Mouse (Mus musculus) embryonic facial prominence, embryonic 12.5 days (tissue): ENCODE results near the gene Kpna3. TPM values are rescaled to one million over a fixed set of nuclear protein-coding genes. Genes with fewer than 3 reads are reported as not detected.
"Not testable (repeated sequence)": the region's sequence is repeated elsewhere in the genome, so short reads cannot be mapped to it uniquely, and the experiment has no call there.

Experiments used
- ATAC-seq: fragments of 200-750 bp; cut with Nextera tagmentation; 2 replicates; pipeline ENCODE4 v1.8.0; 2017; ENCODE audit not compliant: insufficient number of reproducible peaks, insufficient read depth, low FRiP score, low TSS enrichment
- H3K27ac ChIP-seq: fragments of 300-500 bp; sonication (generic); 2 replicates; pipeline ENCODE4 v1.5.1; 2016; ENCODE audit warnings: mild to moderate bottlenecking
- H3K27me3 ChIP-seq: fragments of 300-500 bp; sonication (generic); 2 replicates; pipeline ENCODE4 v1.6.1; 2016; ENCODE audit warnings: mild to moderate bottlenecking, moderate library complexity
- H3K36me3 ChIP-seq: fragments of 300-500 bp; sonication (generic); 2 replicates; pipeline ENCODE4 v1.6.1; 2016; ENCODE audit warnings: mild to moderate bottlenecking
- H3K4me1 ChIP-seq: fragments of 300-500 bp; sonication (generic); 2 replicates; pipeline ENCODE4 v1.6.1; 2016
- H3K4me2 ChIP-seq: fragments of 300-500 bp; sonication (generic); replicated peaks from 2 replicates; pipeline ENCODE4 v1.6.1; 2016; ENCODE audit warnings: mild to moderate bottlenecking, moderate library complexity
- H3K4me3 ChIP-seq: fragments of 300-500 bp; sonication (generic); 2 replicates; pipeline ENCODE4 v1.5.1; 2016; ENCODE audit warnings: mild to moderate bottlenecking
- H3K9ac ChIP-seq: fragments of 300-500 bp; sonication (generic); 2 replicates; pipeline ENCODE4 v1.6.1; 2016; ENCODE audit warnings: mild to moderate bottlenecking, moderate library complexity
- H3K9me3 ChIP-seq: fragments of 300-500 bp; sonication (generic); 2 replicates; pipeline ENCODE4 v1.6.1; 2016; ENCODE audit warnings: mild to moderate bottlenecking, moderate library complexity
- WGBS: fragments of 180-500 bp; shearing (Covaris S2); methylation state at CpG from one replicate; pipeline ENCODE4 v1.1.7; 2016; 5-methylcytosine and 5-hydroxymethylcytosine counted together
- polyA plus RNA-seq: library from polyadenylated mRNA; unstranded; fragments of >200 nt; fragmentation: Nextera tagmentation; extraction: Ambion mirVana; gene quantifications from 2 replicates; pipeline ENCODE4 v1.2.1, GENCODE M21; 2016

Kpna3 gene
- polyA plus RNA-seq, 1 experiment from 2014 or later = 71.7 TPM

- not testable (repeated sequence) for H3K27ac ChIP-seq, H3K9me3 ChIP-seq, H3K27me3 ChIP-seq, H3K9ac ChIP-seq, H3K4me3 ChIP-seq, H3K4me1 ChIP-seq, H3K4me2 ChIP-seq, H3K36me3 ChIP-seq, ATAC-seq
- WGBS = 24% methylated on average over 5 of the region's 8 CpGs
Observed at GRCm38 (mm10) chr14:61427095-61427494, 12.6 kb downstream of the Kpna3 start.

DNA sequence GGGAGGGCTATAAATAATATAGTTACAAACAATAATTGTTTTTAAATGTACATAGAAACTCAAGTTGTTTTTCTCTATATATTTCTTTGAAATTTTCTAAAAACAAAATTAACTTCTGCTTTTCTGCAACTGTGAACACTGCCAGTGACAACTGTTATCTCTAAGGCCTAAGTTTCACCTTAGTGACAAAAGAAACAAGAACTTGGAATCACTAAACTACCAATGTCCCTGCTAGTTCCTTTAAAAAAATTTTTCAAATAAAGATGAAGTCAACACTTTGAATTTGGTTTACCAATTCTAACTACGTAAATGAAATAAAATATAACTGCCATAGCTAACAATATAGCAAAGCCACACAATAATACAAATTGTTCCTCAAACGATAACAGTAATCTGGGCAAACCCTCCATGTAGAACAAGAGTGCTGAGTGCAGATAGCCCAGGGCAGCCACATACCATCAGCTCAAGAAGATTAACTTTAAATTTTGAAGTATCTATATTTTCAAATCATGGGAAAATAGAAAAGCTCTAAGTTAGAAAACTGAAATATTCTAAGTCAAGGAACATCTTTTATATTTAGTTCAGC, 14.5 kb downstream of the Kpna3 start:
- Histone ChIP-seq H3K27me3 (no peaks in the 10 kb centered on the region), H3K27ac (no peak overlapping the region), H3K4me2 (no peak overlapping the region), H3K4me1 (0 out of 2 replicates have a peak, but pooled peaks cover 4% of the 10 kb centered on the region), H3K36me3 (no peaks in the 10 kb centered on the region), H3K4me3 (no peak overlapping the region), H3K9ac (no peak overlapping the region), H3K9me3 (no peaks in the 10 kb centered on the region)
- 93% methylated on average over 2 of the region's 2 CpGs for WGBS
- no peak for ATAC-seq

- 77% methylated on average over 4 of the region's 4 CpGs for WGBS
- no peak overlapping the region for H3K27ac ChIP-seq
- H3K4me3 ChIP-seq = no peak overlapping the region
- H3K4me2 ChIP-seq = no peak overlapping the region
- H3K27me3 ChIP-seq = no peaks in the 10 kb centered on the region
- peaks cover 9% of the 10 kb centered on the region; the same call in 1 of the 2 replicates for H3K4me1 ChIP-seq
- ATAC-seq = no peak
- H3K9ac ChIP-seq = no peak overlapping the region
- no peaks in the 10 kb centered on the region for H3K36me3 ChIP-seq
- no peaks in the 10 kb centered on the region for H3K9me3 ChIP-seq
Observed at GRCm38 (mm10) chr14:61415719-61416118, 24.0 kb downstream of the Kpna3 start.

DNA sequence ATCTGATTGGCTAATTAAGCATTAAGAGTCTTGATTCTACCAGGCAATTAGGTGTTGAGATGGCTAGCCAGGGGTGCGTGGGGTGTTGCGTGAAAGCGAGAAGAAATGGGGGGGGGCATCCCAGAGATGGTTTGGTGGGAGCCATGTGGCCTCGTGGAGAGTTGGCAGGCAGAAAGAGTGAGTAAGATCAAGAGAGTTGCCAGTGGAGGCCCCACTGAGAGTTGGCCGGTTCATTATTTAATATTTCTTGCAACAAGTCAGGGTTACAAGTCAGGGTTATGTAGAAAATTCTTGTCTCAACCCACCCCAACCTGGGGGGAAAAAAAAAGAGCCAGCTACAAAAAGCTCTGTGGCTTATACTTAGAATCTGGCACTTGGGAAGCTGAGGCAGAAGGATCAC, 24.4 kb downstream of the Kpna3 start:
- no peaks in the 10 kb centered on the region for H3K36me3 ChIP-seq
- H3K27ac ChIP-seq = no peak overlapping the region
- H3K4me2 ChIP-seq = no peak overlapping the region
- H3K4me3 ChIP-seq = no peak overlapping the region
- no peak overlapping the region for H3K9ac ChIP-seq
- WGBS = 76% methylated on average over 5 of the region's 5 CpGs
- H3K4me1 ChIP-seq = peaks cover 9% of the 10 kb centered on the region; the same call in 1 of the 2 replicates
- no peak for ATAC-seq
- H3K27me3 ChIP-seq = no peaks in the 10 kb centered on the region
- no peaks in the 10 kb centered on the region for H3K9me3 ChIP-seq

DNA sequence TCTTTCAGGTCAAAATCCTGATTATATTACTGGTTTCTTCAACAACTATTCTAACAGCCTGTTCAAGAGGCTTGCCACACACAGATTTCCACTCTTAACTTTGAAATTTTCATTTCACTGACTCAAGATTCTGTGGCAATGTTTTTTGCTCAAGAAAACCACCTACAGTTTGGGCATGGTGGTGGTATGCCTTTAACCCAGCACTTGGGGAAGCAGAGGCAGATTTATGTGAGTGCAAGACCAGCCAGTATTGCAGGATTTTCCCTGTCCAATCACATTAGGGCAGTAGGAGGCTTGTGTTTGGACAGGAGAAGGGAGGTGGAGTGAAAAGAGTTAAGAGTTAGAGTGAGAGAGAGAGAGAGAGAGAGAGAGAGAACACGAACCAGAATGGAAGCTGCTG, 24.9 kb downstream of the Kpna3 start:
- Histone ChIP-seq H3K4me3 (no peak overlapping the region), H3K27ac (no peak overlapping the region), H3K4me2 (no peak overlapping the region), H3K36me3 (no peaks in the 10 kb centered on the region), H3K27me3 (no peaks in the 10 kb centered on the region), H3K9ac (no peak overlapping the region), H3K4me1 (peaks cover 12% of the 10 kb centered on the region; the same call in 1 of the 2 replicates), H3K9me3 (no peaks in the 10 kb centered on the region)
- WGBS = 39% methylated on average over 1 of the region's 1 CpGs
- no peak for ATAC-seq

GRCm38 (mm10) chr14:61414199-61414598, 25.5 kb downstream of the Kpna3 start:
- H3K9ac ChIP-seq = no peak overlapping the region
- H3K27ac ChIP-seq = no peak overlapping the region

GRCm38 (mm10) chr14:61413686-61414085, 26.0 kb downstream of the Kpna3 start:
- no peak overlapping the region for H3K9ac ChIP-seq
- 72% methylated on average over 3 of the region's 3 CpGs for WGBS
- peaks cover 18% of the 10 kb centered on the region; the same call in 1 of the 2 replicates for H3K4me1 ChIP-seq
- H3K36me3 ChIP-seq = no peaks in the 10 kb centered on the region
- no peak overlapping the region for H3K27ac ChIP-seq
- no peak overlapping the region for H3K4me2 ChIP-seq
- no peak overlapping the region for H3K4me3 ChIP-seq
- H3K27me3 ChIP-seq = no peaks in the 10 kb centered on the region
- H3K9me3 ChIP-seq = no peaks in the 10 kb centered on the region
- no peak for ATAC-seq

More at GRCm38 (mm10) chr14:61414199-61414598, 25.5 kb downstream of the Kpna3 start:
- no peak overlapping the region for H3K4me3 ChIP-seq
- no peak overlapping the region for H3K4me2 ChIP-seq
- WGBS = 53% methylated on average over 5 of the region's 5 CpGs
- H3K36me3 ChIP-seq = no peaks in the 10 kb centered on the region
- H3K4me1 ChIP-seq = peaks cover 14% of the 10 kb centered on the region; the same call in 1 of the 2 replicates
- no peaks in the 10 kb centered on the region for H3K27me3 ChIP-seq
- no peaks in the 10 kb centered on the region for H3K9me3 ChIP-seq
- ATAC-seq = no peak

GRCm38 (mm10) chr14:61410020-61410419, 29.7 kb downstream of the Kpna3 start:
- no peaks in the 10 kb centered on the region for H3K9me3 ChIP-seq
- H3K9ac ChIP-seq = no peak overlapping the region
- H3K27ac ChIP-seq = no peak overlapping the region
- no peaks in the 10 kb centered on the region for H3K36me3 ChIP-seq
- WGBS = 59% methylated on average over 2 of the region's 2 CpGs
- peaks cover 17% of the 10 kb centered on the region; the same call in 1 of the 2 replicates for H3K4me1 ChIP-seq
- no peak for ATAC-seq
- H3K4me2 ChIP-seq = no peak overlapping the region
- H3K4me3 ChIP-seq = no peak overlapping the region
- H3K27me3 ChIP-seq = no peaks in the 10 kb centered on the region

- H3K9me3 ChIP-seq = no peaks in the 10 kb centered on the region
- H3K36me3 ChIP-seq = peaks cover 3% of the 10 kb centered on the region
- no peak overlapping the region for H3K27ac ChIP-seq
- H3K4me2 ChIP-seq = no peak overlapping the region
- H3K27me3 ChIP-seq = no peaks in the 10 kb centered on the region
- H3K9ac ChIP-seq = no peak overlapping the region
- H3K4me3 ChIP-seq = no peak overlapping the region
- 92% methylated on average over 3 of the region's 3 CpGs for WGBS
- ATAC-seq = no peak
- H3K4me1 ChIP-seq = peaks cover 16% of the 10 kb centered on the region; the same call in 1 of the 2 replicates
Observed at GRCm38 (mm10) chr14:61407055-61407454, 32.6 kb downstream of the Kpna3 start.

DNA sequence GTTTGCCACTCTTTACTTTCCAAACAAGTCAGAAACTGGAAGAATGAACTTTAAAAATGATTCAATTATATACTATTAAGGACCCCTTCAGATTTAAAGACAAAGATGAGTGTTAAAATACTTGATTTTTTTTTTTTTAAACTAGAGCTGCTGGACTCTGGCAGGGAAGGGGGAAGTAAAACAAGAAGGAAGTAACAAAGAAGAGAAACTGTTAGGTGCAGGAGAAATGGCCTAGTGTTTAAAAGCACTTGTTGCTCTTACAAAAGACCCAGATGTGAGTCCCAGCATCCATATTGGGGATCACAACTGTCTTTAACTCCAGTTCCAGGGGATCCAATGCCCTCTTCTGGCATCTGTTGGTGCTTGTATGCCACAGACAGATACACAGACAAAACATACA, 33.9 kb downstream of the Kpna3 start:
- H3K4me3 ChIP-seq = no peak overlapping the region
- H3K4me1 ChIP-seq = peaks cover 16% of the 10 kb centered on the region; the same call in 1 of the 2 replicates
- ATAC-seq = no peak
- no peak overlapping the region for H3K9ac ChIP-seq
- H3K27me3 ChIP-seq = no peaks in the 10 kb centered on the region
- no peak overlapping the region for H3K27ac ChIP-seq
- H3K9me3 ChIP-seq = no peaks in the 10 kb centered on the region
- no peak overlapping the region for H3K4me2 ChIP-seq
- H3K36me3 ChIP-seq = peaks cover 7% of the 10 kb centered on the region

GRCm38 (mm10) chr14:61404941-61405340, 34.7 kb downstream of the Kpna3 start:
- H3K4me2 ChIP-seq = no peak overlapping the region
- ATAC-seq = no peak
- peaks cover 14% of the 10 kb centered on the region for H3K36me3 ChIP-seq
- no peak overlapping the region for H3K4me3 ChIP-seq
- WGBS = 44% methylated on average over 3 of the region's 3 CpGs
- H3K9ac ChIP-seq = no peak overlapping the region
- H3K9me3 ChIP-seq = no peaks in the 10 kb centered on the region
- H3K4me1 ChIP-seq = peaks cover 14% of the 10 kb centered on the region; the same call in 1 of the 2 replicates
- no peak overlapping the region for H3K27ac ChIP-seq
- no peaks in the 10 kb centered on the region for H3K27me3 ChIP-seq

DNA sequence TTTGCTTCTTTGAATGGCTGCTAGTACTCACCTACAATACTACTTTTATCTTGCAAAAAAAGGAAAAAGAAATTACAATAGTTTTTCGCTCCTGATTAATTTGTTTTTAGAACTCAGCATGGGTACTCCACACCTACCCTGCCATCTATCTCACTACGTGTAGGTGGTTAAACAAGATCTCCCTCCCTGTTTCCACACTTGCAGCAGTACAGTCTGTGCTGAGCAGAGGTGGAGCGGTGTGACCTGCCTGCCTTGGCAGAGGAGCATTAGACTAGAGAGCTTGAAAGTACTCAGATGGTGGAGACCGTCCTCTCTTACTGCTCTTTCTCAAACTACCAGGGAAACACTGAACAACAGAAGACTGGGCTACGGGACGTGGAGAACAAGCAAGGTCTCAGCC, 44.9 kb downstream of the Kpna3 start:
- Histone ChIP-seq H3K36me3 (peaks cover 17% of the 10 kb centered on the region), H3K4me3 (no peak overlapping the region), H3K4me2 (no peak overlapping the region), H3K9me3 (no peaks in the 10 kb centered on the region), H3K27ac (no peak overlapping the region), H3K27me3 (no peaks in the 10 kb centered on the region), H3K9ac (no peak overlapping the region), H3K4me1 (no peaks in the 10 kb centered on the region)
- 88% methylated on average over 6 of the region's 6 CpGs for WGBS
- ATAC-seq = no peak
